Mouse (Mus musculus) erythroblast, embryonic 14.5 days (primary cell): ENCODE results near the gene Tprg. TPM values are rescaled to one million over a fixed set of nuclear protein-coding genes. Genes with fewer than 3 reads are reported as not detected.

Source experiments
- H3K27me3 ChIP-seq: 2 replicates; pipeline ENCODE4 v1.6.1; 2012; ENCODE audit warnings: inconsistent platforms; ENCODE audit not compliant: control insufficient read depth
- H3K36me3 ChIP-seq: 2 replicates; pipeline ENCODE4 v1.6.1; 2012; ENCODE audit warnings: mild to moderate bottlenecking, inconsistent platforms; ENCODE audit not compliant: control insufficient read depth
- H3K4me1 ChIP-seq: 2 replicates; pipeline ENCODE4 v1.6.1; 2012; ENCODE audit warnings: inconsistent platforms; ENCODE audit not compliant: control insufficient read depth
- H3K4me3 ChIP-seq: replicated peaks from 2 replicates; pipeline ENCODE3; 2012; ENCODE audit warnings: moderate library complexity, mild to moderate bottlenecking, inconsistent platforms
- H3K9me3 ChIP-seq: 2 replicates; pipeline ENCODE4 v1.6.1; 2012; ENCODE audit warnings: low read length, inconsistent platforms, mixed read lengths; ENCODE audit not compliant: control insufficient read depth
- GATA1 ChIP-seq: IDR thresholded peaks from 2 replicates; pipeline ENCODE4 v1.6.1; 2012; ENCODE audit warnings: low read length, inconsistent platforms, mixed read lengths
- TAL1 ChIP-seq: IDR thresholded peaks from 3 replicates; pipeline ENCODE4 v1.6.1; 2012; ENCODE audit warnings: low read length, inconsistent platforms, mixed read lengths
- polyA plus RNA-seq: library from polyadenylated mRNA; stranded (reverse); fragments of >175 nt; gene quantifications from 2 replicates; pipeline ENCODE4 v1.2.3, GENCODE M21; 2012

Gene Tprg
- not detected in 2 replicates for polyA plus RNA-seq

- no peak for TF ChIP-seq TAL1
- TF ChIP-seq GATA1 = no peak
- Histone ChIP-seq H3K4me1 (no peaks in the 10 kb centered on the region), H3K4me3 (no peak within 1 kb of the TSS), H3K36me3 (no peaks in the 10 kb centered on the region), H3K27me3 (no peaks in the 10 kb centered on the region), H3K9me3 (no peaks in the 10 kb centered on the region)
These were observed at the start of gene Tprg for GRCm38 (mm10) chr16:25286517-25286916. Gene Tprg (plus strand): TSS chr16:25286817.

- TF ChIP-seq GATA1 (no peak), TAL1 (no peak)
- H3K27me3 ChIP-seq = no peaks in the 10 kb centered on the region
- no peak overlapping the region for H3K4me3 ChIP-seq
- no peaks in the 10 kb centered on the region for H3K36me3 ChIP-seq
- no peaks in the 10 kb centered on the region for H3K9me3 ChIP-seq
- H3K4me1 ChIP-seq = no peaks in the 10 kb centered on the region
These were observed 48.2 kb upstream of the Tprg start for GRCm38 (mm10) chr16:25238274-25239050.

GRCm38 (mm10) chr16:25248889-25249288 is 37.7 kb upstream of the Tprg start:
- H3K36me3 ChIP-seq = no peaks in the 10 kb centered on the region
- H3K4me3 ChIP-seq = no peak overlapping the region
- no peaks in the 10 kb centered on the region for H3K4me1 ChIP-seq
- TF ChIP-seq TAL1 (no peak), GATA1 (no peak)
- no peaks in the 10 kb centered on the region for H3K27me3 ChIP-seq
- H3K9me3 ChIP-seq = no peaks in the 10 kb centered on the region

GRCm38 (mm10) chr16:25250129-25250749 is 36.4 kb upstream of the Tprg start:
- Histone ChIP-seq H3K27me3 (no peaks in the 10 kb centered on the region), H3K4me3 (no peak overlapping the region), H3K4me1 (no peaks in the 10 kb centered on the region), H3K9me3 (no peaks in the 10 kb centered on the region), H3K36me3 (no peaks in the 10 kb centered on the region)
- TF ChIP-seq GATA1 (no peak), TAL1 (no peak)

GRCm38 (mm10) chr16:25251080-25251479 is 35.5 kb upstream of the Tprg start:
- Histone ChIP-seq H3K9me3 (no peaks in the 10 kb centered on the region), H3K4me1 (no peaks in the 10 kb centered on the region), H3K36me3 (no peaks in the 10 kb centered on the region), H3K4me3 (no peak overlapping the region), H3K27me3 (no peaks in the 10 kb centered on the region)
- no peak for TF ChIP-seq GATA1
- TF ChIP-seq TAL1 = no peak

- H3K4me1 ChIP-seq = no peaks in the 10 kb centered on the region
- no peaks in the 10 kb centered on the region for H3K36me3 ChIP-seq
- no peaks in the 10 kb centered on the region; the same call in 1 of the 2 replicates for H3K27me3 ChIP-seq
- no peak for TF ChIP-seq GATA1
- no peak for TF ChIP-seq TAL1
- no peak overlapping the region for H3K4me3 ChIP-seq
- no peaks in the 10 kb centered on the region for H3K9me3 ChIP-seq
These were observed 32.0 kb upstream of the Tprg start for GRCm38 (mm10) chr16:25254646-25255045.

GRCm38 (mm10) chr16:25255186-25255585 is 31.4 kb upstream of the Tprg start:
- H3K4me1 ChIP-seq = no peaks in the 10 kb centered on the region
- H3K4me3 ChIP-seq = no peak overlapping the region
- no peaks in the 10 kb centered on the region for H3K9me3 ChIP-seq
- H3K27me3 ChIP-seq = no peaks in the 10 kb centered on the region; the same call in 1 of the 2 replicates
- no peaks in the 10 kb centered on the region for H3K36me3 ChIP-seq
- TF ChIP-seq TAL1 (no peak), GATA1 (no peak)

- Histone ChIP-seq H3K4me1 (no peaks in the 10 kb centered on the region), H3K36me3 (no peaks in the 10 kb centered on the region), H3K4me3 (no peak overlapping the region), H3K9me3 (no peaks in the 10 kb centered on the region), H3K27me3 (no peaks in the 10 kb centered on the region; the same call in 1 of the 2 replicates)
- TF ChIP-seq GATA1 (no peak), TAL1 (no peak)
These were observed 30.9 kb upstream of the Tprg start for GRCm38 (mm10) chr16:25255603-25256260.

GRCm38 (mm10) chr16:25262306-25262705 is 24.3 kb upstream of the Tprg start:
- H3K4me1 ChIP-seq = no peaks in the 10 kb centered on the region
- TF ChIP-seq GATA1 = no peak
- TF ChIP-seq TAL1 = no peak

More at GRCm38 (mm10) chr16:25262306-25262705, 24.3 kb upstream of the Tprg start:
- Histone ChIP-seq H3K4me3 (no peak overlapping the region), H3K27me3 (no peaks in the 10 kb centered on the region; the same call in 1 of the 2 replicates), H3K36me3 (no peaks in the 10 kb centered on the region), H3K9me3 (no peaks in the 10 kb centered on the region)
